Mouse (Mus musculus) limb, embryonic 12.5 days (tissue): Measurements from ENCODE around the gene Slc17a5. TPM values are rescaled to one million over a fixed set of nuclear protein-coding genes. Genes with fewer than 3 reads are reported as not detected.

Experiments
- ATAC-seq: fragments of 200-750 bp; cut with Nextera tagmentation; 2 replicates; pipeline ENCODE4 v1.8.0; 2017; ENCODE audit warnings: low read depth, moderate TSS enrichment; ENCODE audit not compliant: insufficient number of reproducible peaks, insufficient read depth, low FRiP score, low TSS enrichment
- H3K27ac ChIP-seq: fragments of 300-500 bp; sonication (generic); 2 replicates; pipeline ENCODE4 v1.5.1; 2016; ENCODE audit warnings: mild to moderate bottlenecking, moderate library complexity
- H3K27me3 ChIP-seq: fragments of 300-500 bp; sonication (generic); 2 replicates; pipeline ENCODE4 v1.6.1; 2016; ENCODE audit warnings: mild to moderate bottlenecking, moderate library complexity
- H3K36me3 ChIP-seq: fragments of 300-500 bp; sonication (generic); 2 replicates; pipeline ENCODE4 v1.6.1; 2016; ENCODE audit warnings: mild to moderate bottlenecking, moderate library complexity
- H3K4me1 ChIP-seq: fragments of 300-500 bp; sonication (generic); replicated peaks from 2 replicates; pipeline ENCODE4 v1.6.1; 2016
- H3K4me2 ChIP-seq: fragments of 300-500 bp; sonication (generic); 2 replicates; pipeline ENCODE4 v1.6.1; 2016; ENCODE audit warnings: mild to moderate bottlenecking, moderate library complexity
- H3K4me3 ChIP-seq: fragments of 300-500 bp; sonication (generic); replicated peaks from 2 replicates; pipeline ENCODE4 v1.5.1; 2016; ENCODE audit warnings: mild to moderate bottlenecking
- H3K9ac ChIP-seq: fragments of 300-500 bp; sonication (generic); replicated peaks from 2 replicates; pipeline ENCODE4 v1.6.1; 2016; ENCODE audit warnings: mild to moderate bottlenecking, moderate library complexity
- H3K9me3 ChIP-seq: fragments of 300-500 bp; sonication (generic); 2 replicates; pipeline ENCODE4 v1.6.1; 2016; ENCODE audit warnings: mild to moderate bottlenecking, moderate library complexity
- WGBS: fragments of 180-500 bp; shearing (Covaris S2); methylation state at CpG from one replicate; pipeline ENCODE4 v1.1.7; 2016; 5-methylcytosine and 5-hydroxymethylcytosine counted together
- polyA plus RNA-seq: library from polyadenylated mRNA; unstranded; fragments of >200 nt; fragmentation: Nextera tagmentation; extraction: Ambion mirVana; gene quantifications from 2 replicates; pipeline ENCODE4 v1.2.1, GENCODE M21; 2016

Slc17a5 gene
- polyA plus RNA-seq, 1 experiment from 2014 or later = 17.3 TPM

- no peak overlapping the region for H3K9ac ChIP-seq
- H3K27ac ChIP-seq = no peak overlapping the region
- ATAC-seq = no peak
- no peaks in the 10 kb centered on the region for H3K36me3 ChIP-seq
- H3K4me3 ChIP-seq = no peak overlapping the region
- no peaks in the 10 kb centered on the region for H3K9me3 ChIP-seq
- 91% methylated on average over 18 of the region's 18 CpGs for WGBS
- H3K27me3 ChIP-seq = no peaks in the 10 kb centered on the region
- no peak overlapping the region for H3K4me2 ChIP-seq
- no peaks in the 10 kb centered on the region for H3K4me1 ChIP-seq
Measured at GRCm38 (mm10) chr9:78595769-78596555, 8.1 kb upstream of the Slc17a5 start.

- Histone ChIP-seq H3K4me2 (no peak overlapping the region), H3K9ac (no peak overlapping the region), H3K36me3 (no peaks in the 10 kb centered on the region), H3K4me1 (no peaks in the 10 kb centered on the region), H3K9me3 (no peaks in the 10 kb centered on the region), H3K27me3 (no peaks in the 10 kb centered on the region), H3K4me3 (no peak overlapping the region), H3K27ac (no peak overlapping the region)
- 80% methylated on average over 3 of the region's 3 CpGs for WGBS
- no peak for ATAC-seq
Measured at GRCm38 (mm10) chr9:78595257-78595656, 7.4 kb upstream of the Slc17a5 start.

- WGBS = 89% methylated on average over 2 of the region's 2 CpGs
- no peaks in the 10 kb centered on the region for H3K27me3 ChIP-seq
- H3K36me3 ChIP-seq = no peaks in the 10 kb centered on the region
- peaks cover 7% of the 10 kb centered on the region for H3K4me1 ChIP-seq
- no peak overlapping the region for H3K4me3 ChIP-seq
- H3K27ac ChIP-seq = no peak overlapping the region
- no peak overlapping the region for H3K9ac ChIP-seq
- H3K9me3 ChIP-seq = no peaks in the 10 kb centered on the region
- no peak for ATAC-seq
- no peak overlapping the region for H3K4me2 ChIP-seq
Measured at GRCm38 (mm10) chr9:78590471-78590870, 2.6 kb upstream of the Slc17a5 start.

- peak; percentile 29; the same call in 1 of the 2 replicates for ATAC-seq
- H3K9me3 ChIP-seq = no peaks in the 10 kb centered on the region
- H3K27ac ChIP-seq = peak overlapping the region; percentile 88; the same call in 1 of the 2 replicates
- no peak overlapping the region for H3K9ac ChIP-seq
- H3K4me3 ChIP-seq = peak overlapping the region; percentile 73
- peak overlapping the region; percentile 61 for H3K4me2 ChIP-seq
- H3K4me1 ChIP-seq = peaks cover 7% of the 10 kb centered on the region
- H3K27me3 ChIP-seq = no peaks in the 10 kb centered on the region
- peaks cover 7% of the 10 kb centered on the region for H3K36me3 ChIP-seq
- WGBS = 76% methylated on average over 10 of the region's 10 CpGs
Measured at GRCm38 (mm10) chr9:78588411-78589033, 681 bp upstream of the Slc17a5 start.

GRCm38 (mm10) chr9:78587218-78587883, 490 bp downstream of the Slc17a5 start:
- H3K4me3 ChIP-seq = peak overlapping the region; percentile 73
- H3K4me2 ChIP-seq = peak overlapping the region; percentile 61
- ATAC-seq = peak; percentile 59
- peak overlapping the region; percentile 88 for H3K27ac ChIP-seq
- 2% methylated on average over 31 of the region's 31 CpGs for WGBS
- peak overlapping the region; percentile 82 for H3K9ac ChIP-seq
- peaks cover 11% of the 10 kb centered on the region for H3K36me3 ChIP-seq
- H3K4me1 ChIP-seq = peaks cover 7% of the 10 kb centered on the region
- no peaks in the 10 kb centered on the region for H3K9me3 ChIP-seq
- H3K27me3 ChIP-seq = no peaks in the 10 kb centered on the region

- H3K4me2 ChIP-seq = no peak overlapping the region
- H3K27ac ChIP-seq = no peak overlapping the region
- no peaks in the 10 kb centered on the region for H3K27me3 ChIP-seq
- no peak overlapping the region for H3K4me3 ChIP-seq
- H3K9me3 ChIP-seq = no peaks in the 10 kb centered on the region
- no peak for ATAC-seq
- 76% methylated on average over 10 of the region's 10 CpGs for WGBS
- H3K36me3 ChIP-seq = peaks cover 38% of the 10 kb centered on the region
- H3K4me1 ChIP-seq = no peaks in the 10 kb centered on the region
- H3K9ac ChIP-seq = no peak overlapping the region
Measured at GRCm38 (mm10) chr9:78579644-78580396, 8.0 kb downstream of the Slc17a5 start.

GRCm38 (mm10) chr9:78578824-78579223, 9.0 kb downstream of the Slc17a5 start:
- 80% methylated on average over 7 of the region's 7 CpGs for WGBS
- Histone ChIP-seq H3K9ac (no peak overlapping the region), H3K9me3 (no peaks in the 10 kb centered on the region), H3K36me3 (peaks cover 43% of the 10 kb centered on the region), H3K4me3 (no peak overlapping the region), H3K27me3 (no peaks in the 10 kb centered on the region), H3K4me2 (no peak overlapping the region), H3K27ac (no peak overlapping the region), H3K4me1 (no peaks in the 10 kb centered on the region)
- no peak for ATAC-seq

GRCm38 (mm10) chr9:78576466-78576865, 11.4 kb downstream of the Slc17a5 start:
- peaks cover 54% of the 10 kb centered on the region for H3K36me3 ChIP-seq
- no peak overlapping the region for H3K4me2 ChIP-seq
- H3K27ac ChIP-seq = no peak overlapping the region
- no peaks in the 10 kb centered on the region for H3K4me1 ChIP-seq
- no peaks in the 10 kb centered on the region for H3K27me3 ChIP-seq
- no peaks in the 10 kb centered on the region for H3K9me3 ChIP-seq
- ATAC-seq = no peak
- WGBS = 95% methylated on average over 5 of the region's 5 CpGs
- H3K4me3 ChIP-seq = no peak overlapping the region
- no peak overlapping the region for H3K9ac ChIP-seq

- no peak for ATAC-seq
- Histone ChIP-seq H3K27me3 (no peaks in the 10 kb centered on the region), H3K9ac (no peak overlapping the region), H3K4me1 (no peaks in the 10 kb centered on the region), H3K4me2 (no peak overlapping the region), H3K4me3 (no peak overlapping the region), H3K27ac (no peak overlapping the region), H3K9me3 (no peaks in the 10 kb centered on the region), H3K36me3 (peaks cover 34% of the 10 kb centered on the region)
- 96% methylated on average over 9 of the region's 9 CpGs for WGBS
Measured at GRCm38 (mm10) chr9:78569934-78570333, 17.9 kb downstream of the Slc17a5 start.

GRCm38 (mm10) chr9:78559479-78559878, 28.4 kb downstream of the Slc17a5 start:
- no peaks in the 10 kb centered on the region for H3K27me3 ChIP-seq
- H3K4me1 ChIP-seq = no peaks in the 10 kb centered on the region
- no peak overlapping the region for H3K9ac ChIP-seq
- peaks cover 23% of the 10 kb centered on the region; the same call in 1 of the 2 replicates for H3K36me3 ChIP-seq
- H3K27ac ChIP-seq = no peak overlapping the region
- no peak for ATAC-seq
- WGBS = 78% methylated on average over 4 of the region's 4 CpGs
- H3K9me3 ChIP-seq = no peaks in the 10 kb centered on the region
- no peak overlapping the region for H3K4me2 ChIP-seq
- no peak overlapping the region for H3K4me3 ChIP-seq
